Mouse (Mus musculus) embryonic facial prominence, embryonic 14.5 days (tissue): Measurements from ENCODE around the gene Fam71e2. TPM values are rescaled to one million over a fixed set of nuclear protein-coding genes. Genes with fewer than 3 reads are reported as not detected.
"Not testable (repeated sequence)": the region's sequence is repeated elsewhere in the genome, so short reads cannot be mapped to it uniquely, and the experiment has no call there.

Source experiments
- ATAC-seq: fragments of 200-750 bp; cut with Nextera tagmentation; 2 replicates; pipeline ENCODE4 v1.8.0; 2017; ENCODE audit warnings: low read depth, moderate number of reproducible peaks, moderate TSS enrichment
- DNase-seq: peaks from one replicate; pipeline ENCODE4 v3.0.0-alpha.2; 2015; ENCODE audit warnings: low spot score
- H3K27ac ChIP-seq: fragments of 300-500 bp; sonication (generic); replicated peaks from 2 replicates; pipeline ENCODE4 v1.5.1; 2014; ENCODE audit warnings: low read depth, mild to moderate bottlenecking, low read length, moderate library complexity
- H3K27me3 ChIP-seq: fragments of 300-500 bp; sonication (generic); replicated peaks from 2 replicates; pipeline ENCODE4 v1.6.1; 2014; ENCODE audit warnings: low read length; ENCODE audit not compliant: control insufficient read depth, insufficient read depth
- H3K36me3 ChIP-seq: fragments of 300-500 bp; sonication (generic); 2 replicates; pipeline ENCODE4 v1.6.1; 2014; ENCODE audit warnings: low read length, mixed read lengths; ENCODE audit not compliant: control insufficient read depth, insufficient read depth
- H3K4me1 ChIP-seq: fragments of 300-500 bp; sonication (generic); 2 replicates; pipeline ENCODE4 v1.6.1; 2014; ENCODE audit warnings: antibody characterized with exemption, low read length; ENCODE audit not compliant: control insufficient read depth, insufficient read depth
- H3K4me2 ChIP-seq: fragments of 300-500 bp; sonication (generic); 2 replicates; pipeline ENCODE4 v1.6.1; 2014; ENCODE audit warnings: low read depth, mild to moderate bottlenecking, low read length, moderate library complexity, mixed read lengths
- H3K4me3 ChIP-seq: fragments of 300-500 bp; sonication (generic); 2 replicates; pipeline ENCODE4 v1.5.1; 2014; ENCODE audit warnings: low read depth, mild to moderate bottlenecking, low read length
- H3K9ac ChIP-seq: fragments of 300-500 bp; sonication (generic); 2 replicates; pipeline ENCODE4 v1.6.1; 2014; ENCODE audit warnings: low read depth, mild to moderate bottlenecking, low read length, moderate library complexity, mixed read lengths
- H3K9me3 ChIP-seq: fragments of 300-500 bp; sonication (generic); 2 replicates; pipeline ENCODE4 v1.6.1; 2016; ENCODE audit warnings: low read length; ENCODE audit not compliant: control insufficient read depth
- WGBS: fragments of 180-500 bp; shearing (Covaris S2); extraction: QIAGEN DNeasy Blood & Tissue Kit; methylation state at CpG from one replicate; pipeline ENCODE4 v1.1.7; 2014; 5-methylcytosine and 5-hydroxymethylcytosine counted together
- polyA plus RNA-seq: library from polyadenylated mRNA; unstranded; fragments of >200 nt; fragmentation: Nextera tagmentation; extraction: Ambion mirVana; gene quantifications from 2 replicates; pipeline ENCODE4 v1.2.1, GENCODE M21; 2014

Fam71e2 gene
- polyA plus RNA-seq, 1 experiment from 2014 or later = not detected

GRCm38 (mm10) chr7:4795767-4796433 lies 24.8 kb upstream of the Fam71e2 start:
- H3K9me3 ChIP-seq = no peaks in the 10 kb centered on the region
- no peak overlapping the region for H3K4me3 ChIP-seq
- H3K27ac ChIP-seq = no peak overlapping the region
- WGBS = 70% methylated on average over 7 of the region's 7 CpGs
- H3K4me2 ChIP-seq = no peak overlapping the region
- DNase-seq (peak; percentile 62), ATAC-seq (no peak; the same call in 1 of the 2 replicates)
- H3K4me1 ChIP-seq = 0 out of 2 replicates have a peak, but pooled peaks cover 3% of the 10 kb centered on the region
- peaks cover 44% of the 10 kb centered on the region for H3K36me3 ChIP-seq
- H3K27me3 ChIP-seq = no peaks in the 10 kb centered on the region
- H3K9ac ChIP-seq = no peak overlapping the region

DNA sequence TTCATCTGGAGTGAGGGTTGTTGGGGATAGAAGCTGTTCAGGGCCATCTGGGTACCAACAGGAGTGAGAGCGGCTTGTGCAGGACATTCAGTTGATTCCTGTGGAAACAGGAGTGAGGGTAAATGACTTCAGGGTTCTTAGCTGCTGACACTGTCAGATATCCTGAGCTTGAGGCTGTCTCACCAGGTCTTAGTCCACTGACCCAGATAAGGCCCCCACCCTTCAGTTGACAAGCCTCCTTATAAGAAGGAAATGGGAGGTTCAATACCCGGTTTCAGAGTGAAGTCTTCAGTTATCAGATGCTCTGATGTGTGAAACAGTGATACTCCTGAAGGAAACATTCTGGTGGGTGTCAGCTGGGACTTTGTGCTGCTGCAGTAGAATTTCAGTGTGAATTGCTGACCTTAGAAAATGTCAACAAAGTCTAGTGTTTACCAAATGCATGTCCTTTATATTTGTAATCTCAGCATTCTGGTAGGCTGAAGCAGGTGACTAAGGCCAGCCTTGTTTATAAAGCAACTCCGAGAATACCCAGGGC lies 23.6 kb upstream of the Fam71e2 start:
- H3K4me3 ChIP-seq = no peak overlapping the region
- no peak for ATAC-seq
- H3K4me1 ChIP-seq = 0 out of 2 replicates have a peak, but pooled peaks cover 3% of the 10 kb centered on the region
- H3K9ac ChIP-seq = no peak overlapping the region
- no peak for DNase-seq
- WGBS = 81% methylated on average over 3 of the region's 3 CpGs
- H3K36me3 ChIP-seq = peaks cover 44% of the 10 kb centered on the region
- H3K27ac ChIP-seq = no peak overlapping the region
- peak overlapping the region; percentile 95; the same call in 1 of the 2 replicates for H3K4me2 ChIP-seq
- H3K9me3 ChIP-seq = no peaks in the 10 kb centered on the region
- H3K27me3 ChIP-seq = no peaks in the 10 kb centered on the region

DNA sequence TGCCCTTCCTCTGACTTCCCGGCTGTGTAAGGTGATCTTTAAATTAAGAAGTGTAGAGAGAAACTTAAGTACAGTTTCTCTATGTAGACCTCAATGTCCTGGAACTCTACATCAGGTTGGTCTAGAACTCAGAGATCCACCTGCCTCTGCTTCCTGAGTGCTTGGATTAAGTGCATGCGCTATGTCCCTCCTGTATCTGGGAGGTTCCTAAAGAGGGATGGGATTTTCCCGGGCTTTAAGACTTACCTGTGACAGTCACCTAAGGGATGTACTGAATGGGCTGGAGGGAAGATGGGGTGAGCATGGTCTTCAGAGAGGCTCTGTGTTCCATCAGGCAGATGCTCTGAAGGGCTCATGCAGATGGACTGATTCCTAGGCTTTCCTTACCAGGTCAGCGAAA lies 22.6 kb upstream of the Fam71e2 start:
- H3K9me3 ChIP-seq = no peaks in the 10 kb centered on the region
- H3K4me1 ChIP-seq = peaks cover 5% of the 10 kb centered on the region; the same call in 1 of the 2 replicates
- H3K4me2 ChIP-seq = peak overlapping the region; percentile 95
- peak overlapping the region; percentile 99 for H3K9ac ChIP-seq
- peak overlapping the region; percentile 91 for H3K4me3 ChIP-seq
- ATAC-seq = no peak
- peaks cover 44% of the 10 kb centered on the region for H3K36me3 ChIP-seq
- no peaks in the 10 kb centered on the region; the same call in 1 of the 2 replicates for H3K27me3 ChIP-seq
- no peak for DNase-seq
- WGBS = 43% methylated on average over 4 of the region's 4 CpGs
- peak overlapping the region; percentile 96 for H3K27ac ChIP-seq

DNA sequence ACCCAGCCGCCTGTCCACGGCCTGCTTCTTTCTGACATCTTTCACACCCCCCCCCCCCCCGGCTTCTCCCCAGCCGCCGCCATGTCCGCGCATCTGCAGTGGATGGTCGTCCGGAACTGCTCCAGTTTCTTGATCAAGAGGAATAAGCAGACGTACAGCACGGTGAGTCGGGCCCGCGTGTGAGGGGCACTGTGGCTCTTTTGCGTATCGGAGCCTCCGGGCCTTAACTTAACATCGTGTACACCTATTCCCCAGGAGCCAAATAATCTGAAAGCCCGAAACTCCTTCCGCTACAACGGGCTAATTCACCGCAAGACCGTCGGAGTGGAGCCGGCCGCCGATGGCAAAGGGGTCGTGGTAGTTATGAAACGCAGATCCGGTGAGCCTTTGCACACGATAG lies 22.1 kb upstream of the Fam71e2 start:
- H3K4me3 ChIP-seq = peak overlapping the region; percentile 91
- DNase-seq, H3K27me3 ChIP-seq, H3K9me3 ChIP-seq, H3K4me1 ChIP-seq: not testable (repeated sequence)
- peaks cover 44% of the 10 kb centered on the region for H3K36me3 ChIP-seq
- under 1% methylated on average over 29 of the region's 31 CpGs for WGBS
- H3K9ac ChIP-seq = peak overlapping the region; percentile 99
- peak; percentile 2; the same call in 1 of the 2 replicates for ATAC-seq
- peak overlapping the region; percentile 95 for H3K4me2 ChIP-seq
- H3K27ac ChIP-seq = peak overlapping the region; percentile 96

GRCm38 (mm10) chr7:4792278-4793212 lies 21.4 kb upstream of the Fam71e2 start, which contains the start of gene Rpl28:
Gene Rpl28 (plus strand): TSS chr7:4792874.
- H3K36me3 ChIP-seq = peaks cover 40% of the 10 kb centered on the region
- H3K4me3 ChIP-seq = peak within 1 kb of the TSS; percentile 91
- H3K27ac ChIP-seq = peak within 1 kb of the TSS; percentile 96
- peak; percentile 95 for ATAC-seq
- peaks cover 10% of the 10 kb centered on the region for H3K4me1 ChIP-seq
- no peaks in the 10 kb centered on the region; the same call in 1 of the 2 replicates for H3K27me3 ChIP-seq
- no peaks in the 10 kb centered on the region for H3K9me3 ChIP-seq
- H3K4me2 ChIP-seq = peak within 1 kb of the TSS; percentile 95
- WGBS = 2% methylated on average over 41 of the region's 54 CpGs
- DNase-seq = peak; percentile 99
- H3K9ac ChIP-seq = peak within 1 kb of the TSS; percentile 99

DNA sequence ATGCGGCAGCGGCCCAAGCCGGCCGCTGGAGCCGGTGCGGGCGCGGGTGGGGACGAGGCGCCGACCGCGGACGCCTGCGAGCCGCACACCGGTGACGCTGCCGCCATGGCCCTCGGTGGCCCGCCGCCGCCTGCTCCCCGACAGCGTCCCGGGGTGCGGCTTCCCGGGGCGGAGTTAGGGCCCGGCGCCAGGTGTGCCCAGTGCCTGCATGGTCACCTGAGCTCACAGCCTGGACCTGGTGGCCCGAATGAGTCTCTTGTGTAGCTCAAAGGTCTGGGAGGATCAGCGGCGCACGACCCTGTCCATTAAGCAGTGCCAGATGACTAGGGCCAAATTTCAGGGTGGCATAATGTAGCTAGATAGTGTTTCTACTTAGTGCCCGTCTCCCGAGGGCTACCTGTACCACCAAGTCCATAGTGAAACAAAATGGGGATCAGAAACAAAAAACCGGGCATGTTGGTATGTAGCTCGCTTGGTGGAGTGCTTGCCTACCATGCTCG lies 18.4 kb upstream of the Fam71e2 start, which contains the start of gene Tmem238:
TSS of gene Tmem238 (minus strand) at position 221 of the 500 bp plus-strand sequence.
- H3K4me1 ChIP-seq = peaks cover 10% of the 10 kb centered on the region
- H3K9ac ChIP-seq = peak within 1 kb of the TSS; percentile 79
- H3K4me3 ChIP-seq = peak within 1 kb of the TSS; percentile 61
- 0 out of 2 replicates have a peak, but pooled peaks have one; percentile 12 for ATAC-seq
- no peak for DNase-seq
- H3K4me2 ChIP-seq = peak within 1 kb of the TSS; percentile 96
- no peaks in the 10 kb centered on the region for H3K9me3 ChIP-seq
- no peaks in the 10 kb centered on the region; the same call in 1 of the 2 replicates for H3K27me3 ChIP-seq
- peaks cover 9% of the 10 kb centered on the region for H3K36me3 ChIP-seq
- peak within 1 kb of the TSS; percentile 44 for H3K27ac ChIP-seq
- WGBS = 14% methylated on average over 16 of the region's 40 CpGs

DNA sequence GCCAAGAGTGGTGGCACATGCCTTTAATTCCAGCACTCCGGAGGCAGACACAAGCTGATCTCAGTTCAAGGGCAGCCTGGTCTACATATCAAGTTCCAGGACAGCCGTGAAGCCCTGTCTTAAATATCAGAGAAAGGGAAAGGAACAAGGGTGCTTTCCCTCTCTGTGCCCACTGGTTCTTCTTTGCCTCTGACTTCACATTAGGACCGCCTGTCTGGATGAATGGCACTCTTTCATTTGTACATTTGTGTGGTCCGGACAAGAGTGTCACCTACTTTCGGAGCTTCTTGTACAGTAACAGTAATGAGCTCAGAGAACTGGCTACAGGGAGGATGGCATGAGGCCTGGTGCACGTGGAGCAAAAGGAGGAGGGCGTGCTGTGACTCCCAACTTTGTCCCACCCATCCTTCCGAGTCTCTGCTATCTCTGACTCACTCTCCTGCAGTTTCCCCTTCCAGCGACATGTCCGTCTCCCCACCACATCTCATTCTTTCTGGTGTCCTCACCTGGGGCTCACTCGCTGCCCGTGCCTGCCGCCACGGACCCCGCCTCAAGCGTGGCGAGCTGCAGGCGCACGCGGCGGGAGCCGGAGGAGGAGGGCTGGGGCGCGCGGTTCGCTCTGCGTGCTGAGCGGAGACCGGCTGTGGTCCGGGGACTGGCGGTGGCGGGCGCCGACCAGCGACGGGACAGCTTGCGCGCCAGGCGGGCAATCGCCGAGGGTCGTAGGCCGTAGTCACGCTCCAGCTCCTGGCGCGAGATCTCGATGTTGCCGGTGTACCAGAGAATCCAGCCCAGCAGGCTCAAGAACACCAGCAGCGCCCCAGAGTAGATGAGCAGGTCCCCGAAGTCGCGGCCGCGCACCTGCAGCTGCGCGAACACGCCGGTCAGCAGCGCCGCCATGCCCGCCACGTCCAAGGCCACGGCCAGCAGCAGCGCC lies 17.7 kb upstream of the Fam71e2 start:
- Histone ChIP-seq H3K4me2 (peak overlapping the region; percentile 96), H3K27ac (peak overlapping the region; percentile 44)
- peak; percentile 31 for ATAC-seq

More for the DNA sequence above, 17.7 kb upstream of the Fam71e2 start:
- Histone ChIP-seq H3K4me3 (peak overlapping the region; percentile 61), H3K27me3 (no peaks in the 10 kb centered on the region; the same call in 1 of the 2 replicates), H3K9ac (peak overlapping the region; percentile 79), H3K9me3 (no peaks in the 10 kb centered on the region), H3K4me1 (peaks cover 7% of the 10 kb centered on the region), H3K36me3 (peaks cover 2% of the 10 kb centered on the region)
- 2% methylated on average over 47 of the region's 64 CpGs for WGBS
- peak; percentile 62 for DNase-seq
